Mouse (Mus musculus) C2C12 (cell line): Measurements from ENCODE around the gene Tmem131. TPM values are rescaled to one million over a fixed set of nuclear protein-coding genes. Genes with fewer than 3 reads are reported as not detected.
A peak's percentile ranks its signal among the peaks of the same experiment; 100 is the strongest.

Experiments
- H3K27me3 ChIP-seq: one replicate; pipeline ENCODE4 v1.6.1; 2011; ENCODE audit not compliant: control insufficient read depth, insufficient read depth, insufficient read length
- H3K36me3 ChIP-seq: one replicate; pipeline ENCODE4 v1.6.1; 2011; ENCODE audit not compliant: control insufficient read depth, insufficient read depth
- H3K4me3 ChIP-seq: one replicate; pipeline ENCODE4 v1.5.1; 2011; ENCODE audit warnings: mild to moderate bottlenecking, control low read depth; ENCODE audit not compliant: poor library complexity, insufficient read depth, severe bottlenecking
- H3K79me2 ChIP-seq: one replicate; pipeline ENCODE4 v1.6.1; 2011; ENCODE audit not compliant: control insufficient read depth, insufficient read depth
- H3K79me3 ChIP-seq: one replicate; pipeline ENCODE4 v1.6.1; 2011; ENCODE audit warnings: low read depth, control low read depth
- H3ac ChIP-seq: one replicate; pipeline ENCODE3; 2011; ENCODE audit warnings: low read depth; ENCODE audit not compliant: control insufficient read depth, insufficient read length
- CEBPB ChIP-seq: IDR thresholded peaks from one replicate; pipeline ENCODE4 v1.6.1; 2011; ENCODE audit warnings: low read depth, mild to moderate bottlenecking, control low read depth, moderate library complexity
- CTCF ChIP-seq: IDR thresholded peaks from one replicate; pipeline ENCODE4 v1.5.1; 2011; ENCODE audit not compliant: control insufficient read depth, insufficient read depth, insufficient read length
- FOSL1 ChIP-seq: IDR thresholded peaks from one replicate; pipeline ENCODE4 v1.8.0; 2011; ENCODE audit warnings: mild to moderate bottlenecking, low read length; ENCODE audit not compliant: poor library complexity, insufficient read depth, severe bottlenecking
- MAX ChIP-seq: IDR thresholded peaks from one replicate; pipeline ENCODE4 v1.6.1; 2011; ENCODE audit warnings: mild to moderate bottlenecking, control low read depth
- MYOD1 ChIP-seq: IDR thresholded peaks from one replicate; pipeline ENCODE4 v1.6.1; 2011; ENCODE audit warnings: low read depth; ENCODE audit not compliant: control insufficient read depth, insufficient read length
- MYOG ChIP-seq: IDR thresholded peaks from one replicate; pipeline ENCODE4 v1.6.1; 2011; ENCODE audit not compliant: control insufficient read depth, insufficient read length; ENCODE audit errors: extremely low read depth
- USF1 ChIP-seq: IDR thresholded peaks from one replicate; pipeline ENCODE4 v1.6.1; 2011; ENCODE audit warnings: low read depth, mild to moderate bottlenecking, control low read depth, moderate library complexity
- polyA plus RNA-seq: library from polyadenylated mRNA; unstranded; fragments of >200 nt; fragmentation: generic; extraction: Trizol; gene quantifications from one replicate; pipeline ENCODE4 v1.2.1, GENCODE M21; 2012; ENCODE audit warnings: missing spikeins

The Tmem131 gene
- polyA plus RNA-seq, 1 experiment: 12.9 TPM

- H3K79me3 ChIP-seq: no peaks in the 10 kb centered on the region
- no peaks in the 10 kb centered on the region for H3K36me3 ChIP-seq
- no peaks in the 10 kb centered on the region for H3K27me3 ChIP-seq
- H3ac ChIP-seq: no peak overlapping the region
- TF ChIP-seq CEBPB (no peak), MYOD1 (no peak), USF1 (no peak), CTCF (no peak), MAX (no peak), FOSL1 (no peak), MYOG (no peak)
- no peak overlapping the region for H3K4me3 ChIP-seq
- H3K79me2 ChIP-seq: no peaks in the 10 kb centered on the region
These were observed 27.6 kb upstream of the Tmem131 start for GRCm38 (mm10) chr1:36970918-36971617.

- TF ChIP-seq MAX (peak; percentile 21), FOSL1 (peak; percentile 33), CEBPB (no peak)
- Histone ChIP-seq H3K36me3 (no peaks in the 10 kb centered on the region), H3K27me3 (no peaks in the 10 kb centered on the region), H3ac (no peak overlapping the region), H3K79me3 (no peaks in the 10 kb centered on the region), H3K79me2 (no peaks in the 10 kb centered on the region), H3K4me3 (no peak overlapping the region)
These were observed 22.4 kb upstream of the Tmem131 start for GRCm38 (mm10) chr1:36965831-36966230.

- Histone ChIP-seq H3K79me3 (no peaks in the 10 kb centered on the region), H3K36me3 (no peaks in the 10 kb centered on the region), H3K27me3 (no peaks in the 10 kb centered on the region), H3K4me3 (no peak overlapping the region), H3K79me2 (no peaks in the 10 kb centered on the region), H3ac (no peak overlapping the region)
- no peak for TF ChIP-seq FOSL1
- no peak for TF ChIP-seq CEBPB
- TF ChIP-seq MAX: no peak
- TF ChIP-seq CTCF: no peak
- no peak for TF ChIP-seq MYOG
- no peak for TF ChIP-seq USF1
- no peak for TF ChIP-seq MYOD1
These were observed 19.1 kb upstream of the Tmem131 start for GRCm38 (mm10) chr1:36962379-36963176.

GRCm38 (mm10) chr1:36960509-36961222 lies 17.2 kb upstream of the Tmem131 start:
- no peak for TF ChIP-seq USF1
- no peak overlapping the region for H3ac ChIP-seq
- no peaks in the 10 kb centered on the region for H3K79me2 ChIP-seq
- H3K4me3 ChIP-seq: no peak overlapping the region
- no peaks in the 10 kb centered on the region for H3K79me3 ChIP-seq
- no peaks in the 10 kb centered on the region for H3K27me3 ChIP-seq
- no peaks in the 10 kb centered on the region for H3K36me3 ChIP-seq

GRCm38 (mm10) chr1:36949591-36950184 lies 6.2 kb upstream of the Tmem131 start:
- H3K79me2 ChIP-seq: no peaks in the 10 kb centered on the region

More at GRCm38 (mm10) chr1:36949591-36950184, 6.2 kb upstream of the Tmem131 start:
- Histone ChIP-seq H3K4me3 (no peak overlapping the region), H3K36me3 (no peaks in the 10 kb centered on the region), H3ac (no peak overlapping the region), H3K27me3 (no peaks in the 10 kb centered on the region), H3K79me3 (no peaks in the 10 kb centered on the region)
- TF ChIP-seq MYOG: no peak
